Mouse (Mus musculus) hindbrain, postnatal 0 days (tissue): Measurements from ENCODE around the gene Zfp462. TPM values are rescaled to one million over a fixed set of nuclear protein-coding genes. Genes with fewer than 3 reads are reported as not detected.

Source experiments
- ATAC-seq: fragments of 200-750 bp; cut with Nextera tagmentation; 2 replicates; pipeline ENCODE4 v1.8.0; 2017; ENCODE audit warnings: mild to moderate bottlenecking, moderate TSS enrichment, moderate library complexity
- DNase-seq: peaks from one replicate; pipeline ENCODE4 v3.0.0-alpha.2; 2015; ENCODE audit warnings: low spot score
- H3K27ac ChIP-seq: fragments of 300-500 bp; sonication (generic); 2 replicates; pipeline ENCODE4 v1.5.1; 2014; ENCODE audit warnings: mild to moderate bottlenecking
- H3K27me3 ChIP-seq: fragments of 300-500 bp; sonication (generic); 2 replicates; pipeline ENCODE4 v1.6.1; 2014; ENCODE audit warnings: low read length, mixed read lengths; ENCODE audit not compliant: insufficient read depth
- H3K36me3 ChIP-seq: fragments of 300-500 bp; sonication (generic); 2 replicates; pipeline ENCODE4 v1.6.1; 2014; ENCODE audit warnings: low read length, mixed read lengths; ENCODE audit not compliant: insufficient read depth
- H3K4me1 ChIP-seq: fragments of 300-500 bp; sonication (generic); 2 replicates; pipeline ENCODE4 v1.6.1; 2014; ENCODE audit warnings: antibody characterized with exemption, low read length, mixed read lengths; ENCODE audit not compliant: insufficient read depth
- H3K4me2 ChIP-seq: fragments of 300-500 bp; sonication (generic); 2 replicates; pipeline ENCODE4 v1.6.1; 2014; ENCODE audit warnings: low read depth, mild to moderate bottlenecking, low read length, moderate library complexity, mixed read lengths
- H3K4me3 ChIP-seq: fragments of 300-500 bp; sonication (generic); 2 replicates; pipeline ENCODE4 v1.5.1; 2014; ENCODE audit warnings: low read length
- H3K9ac ChIP-seq: fragments of 300-500 bp; sonication (generic); replicated peaks from 2 replicates; pipeline ENCODE4 v1.6.1; 2014; ENCODE audit warnings: mild to moderate bottlenecking, low read length, moderate library complexity, mixed read lengths
- H3K9me3 ChIP-seq: fragments of 300-500 bp; sonication (generic); 2 replicates; pipeline ENCODE4 v1.6.1; 2016; ENCODE audit warnings: low read length, mixed read lengths
- CTCF ChIP-seq: IDR thresholded peaks from 2 replicates; pipeline ENCODE4 v1.5.1; 2016; ENCODE audit warnings: antibody characterized with exemption, control low read depth, low read depth
- WGBS: fragments of 180-500 bp; shearing (Covaris S2); extraction: QIAGEN DNeasy Blood & Tissue Kit; methylation state at CpG from one replicate; pipeline ENCODE4 v1.1.7; 2014; 5-methylcytosine and 5-hydroxymethylcytosine counted together
- polyA plus RNA-seq: library from polyadenylated mRNA; unstranded; fragments of >200 nt; fragmentation: Nextera tagmentation; extraction: Ambion mirVana; gene quantifications from 2 replicates; pipeline ENCODE4 v1.2.1, GENCODE M21; 2015
- total RNA-seq: library from RNA; depleted of rRNA; stranded (reverse); fragments of >200 nt; gene quantifications from 2 replicates; pipeline ENCODE4 v1.2.3, GENCODE M21; 2014

Zfp462 gene
- total and polyA plus RNA-seq, 2 experiments from 2014 or later: 6.5 to 39.4 TPM

- ATAC-seq: no peak
- Histone ChIP-seq H3K4me2 (no peak overlapping the region), H3K9ac (no peak overlapping the region), H3K4me3 (no peak overlapping the region), H3K4me1 (no peaks in the 10 kb centered on the region), H3K36me3 (no peaks in the 10 kb centered on the region), H3K9me3 (no peaks in the 10 kb centered on the region), H3K27ac (no peak overlapping the region), H3K27me3 (no peaks in the 10 kb centered on the region)
- 64% methylated on average over 6 of the region's 6 CpGs for WGBS
- TF ChIP-seq CTCF: no peak
- no peak for DNase-seq
These were observed 153.5 kb downstream of the Zfp462 start for GRCm38 (mm10) chr4:55098366-55098765.

- Histone ChIP-seq H3K9me3 (no peaks in the 10 kb centered on the region), H3K4me2 (no peak overlapping the region), H3K4me3 (no peak overlapping the region), H3K27me3 (no peaks in the 10 kb centered on the region), H3K4me1 (no peaks in the 10 kb centered on the region), H3K27ac (no peak overlapping the region), H3K36me3 (no peaks in the 10 kb centered on the region), H3K9ac (no peak overlapping the region)
- DNase-seq: no peak
- ATAC-seq: no peak
- WGBS: 64% methylated on average over 2 of the region's 2 CpGs
- TF ChIP-seq CTCF: peak; percentile 50
These were observed 156.0 kb downstream of the Zfp462 start for GRCm38 (mm10) chr4:55100851-55101250.

- TF ChIP-seq CTCF: no peak
- 87% methylated on average over 9 of the region's 9 CpGs for WGBS
These were observed 156.8 kb downstream of the Zfp462 start for GRCm38 (mm10) chr4:55101601-55102000.

GRCm38 (mm10) chr4:55102382-55102781, 157.5 kb downstream of the Zfp462 start:
- WGBS: 87% methylated on average over 3 of the region's 3 CpGs

More at GRCm38 (mm10) chr4:55101601-55102000, 156.8 kb downstream of the Zfp462 start:
- DNase-seq (no peak), ATAC-seq (no peak)
- Histone ChIP-seq H3K36me3 (no peaks in the 10 kb centered on the region), H3K27ac (no peak overlapping the region), H3K27me3 (no peaks in the 10 kb centered on the region), H3K4me1 (no peaks in the 10 kb centered on the region), H3K4me3 (no peak overlapping the region), H3K9ac (no peak overlapping the region), H3K4me2 (no peak overlapping the region), H3K9me3 (no peaks in the 10 kb centered on the region)

GRCm38 (mm10) chr4:55103575-55103974, 158.7 kb downstream of the Zfp462 start:
- no peak overlapping the region for H3K27ac ChIP-seq
- H3K4me2 ChIP-seq: no peak overlapping the region
- no peak overlapping the region for H3K4me3 ChIP-seq
- H3K9ac ChIP-seq: no peak overlapping the region
- H3K27me3 ChIP-seq: no peaks in the 10 kb centered on the region
- TF ChIP-seq CTCF: no peak
- H3K4me1 ChIP-seq: no peaks in the 10 kb centered on the region
- H3K36me3 ChIP-seq: no peaks in the 10 kb centered on the region
- no peaks in the 10 kb centered on the region for H3K9me3 ChIP-seq
- ATAC-seq (no peak), DNase-seq (no peak)
- WGBS: 83% methylated on average over 3 of the region's 3 CpGs

More at GRCm38 (mm10) chr4:55102382-55102781, 157.5 kb downstream of the Zfp462 start:
- no peak for DNase-seq
- Histone ChIP-seq H3K9ac (no peak overlapping the region), H3K4me2 (no peak overlapping the region), H3K9me3 (no peaks in the 10 kb centered on the region), H3K27me3 (no peaks in the 10 kb centered on the region), H3K27ac (no peak overlapping the region), H3K4me3 (no peak overlapping the region), H3K4me1 (no peaks in the 10 kb centered on the region), H3K36me3 (no peaks in the 10 kb centered on the region)
- no peak for TF ChIP-seq CTCF
- ATAC-seq: no peak

GRCm38 (mm10) chr4:55117839-55118487, 173.1 kb downstream of the Zfp462 start:
- Histone ChIP-seq H3K9ac (no peak overlapping the region), H3K27ac (no peak overlapping the region), H3K36me3 (no peaks in the 10 kb centered on the region), H3K4me1 (no peaks in the 10 kb centered on the region), H3K27me3 (no peaks in the 10 kb centered on the region), H3K4me2 (no peak overlapping the region), H3K4me3 (no peak overlapping the region), H3K9me3 (no peaks in the 10 kb centered on the region)
- DNase-seq: no peak
- TF ChIP-seq CTCF: no peak
- 56% methylated on average over 10 of the region's 10 CpGs for WGBS
- no peak; the same call in 1 of the 2 replicates for ATAC-seq

GRCm38 (mm10) chr4:55121126-55121525, 176.3 kb downstream of the Zfp462 start:
- Histone ChIP-seq H3K4me1 (no peaks in the 10 kb centered on the region; the same call in 1 of the 2 replicates), H3K36me3 (no peaks in the 10 kb centered on the region), H3K27ac (no peak overlapping the region), H3K27me3 (no peaks in the 10 kb centered on the region), H3K9ac (no peak overlapping the region), H3K4me2 (no peak overlapping the region), H3K4me3 (no peak overlapping the region), H3K9me3 (no peaks in the 10 kb centered on the region)
- DNase-seq (no peak), ATAC-seq (no peak)
- WGBS: 69% methylated on average over 2 of the region's 2 CpGs
- no peak for TF ChIP-seq CTCF
